Mouse (Mus musculus): ENCODE results near the gene Als2. TPM values are rescaled to one million over a fixed set of nuclear protein-coding genes. Genes with fewer than 3 reads are reported as not detected.

Als2 gene
- total RNA-seq, 2 experiments from 2014 or later = 17.4 to 19.3 TPM

DNA sequence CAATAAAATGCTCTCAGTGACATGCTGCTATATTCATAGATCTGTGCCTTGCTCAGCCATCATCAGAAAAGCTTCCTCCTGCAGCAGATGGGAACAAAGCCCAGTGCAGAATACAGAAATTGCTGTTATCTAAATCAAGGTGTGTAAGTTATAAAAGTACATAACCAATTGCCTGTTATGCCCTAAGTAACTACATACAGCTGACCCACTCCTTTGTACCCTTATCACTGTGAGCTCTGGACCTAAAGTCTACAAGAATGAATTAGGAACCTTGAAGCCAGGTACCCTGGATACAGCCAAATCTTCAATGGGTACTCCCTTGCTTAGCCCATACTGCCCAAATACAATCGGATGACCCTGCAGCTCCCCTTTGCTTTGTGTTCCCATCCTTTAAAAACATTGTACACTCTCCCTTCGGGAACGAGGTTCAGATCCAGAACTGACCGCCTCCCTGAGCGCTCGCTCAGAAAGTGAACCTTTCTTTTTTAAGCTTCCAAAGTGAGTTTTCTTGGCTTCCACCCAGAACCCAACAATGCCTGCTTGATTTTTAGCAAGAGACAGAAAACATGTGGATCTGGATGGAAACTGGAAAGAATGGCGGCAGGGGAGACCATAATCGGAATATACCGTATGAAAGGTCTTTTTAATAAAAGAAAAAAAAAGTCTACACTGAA is 70.7 kb downstream of the Als2 start:
- DNase-seq (ENCODE audit: low spot score) = no peak

DNA sequence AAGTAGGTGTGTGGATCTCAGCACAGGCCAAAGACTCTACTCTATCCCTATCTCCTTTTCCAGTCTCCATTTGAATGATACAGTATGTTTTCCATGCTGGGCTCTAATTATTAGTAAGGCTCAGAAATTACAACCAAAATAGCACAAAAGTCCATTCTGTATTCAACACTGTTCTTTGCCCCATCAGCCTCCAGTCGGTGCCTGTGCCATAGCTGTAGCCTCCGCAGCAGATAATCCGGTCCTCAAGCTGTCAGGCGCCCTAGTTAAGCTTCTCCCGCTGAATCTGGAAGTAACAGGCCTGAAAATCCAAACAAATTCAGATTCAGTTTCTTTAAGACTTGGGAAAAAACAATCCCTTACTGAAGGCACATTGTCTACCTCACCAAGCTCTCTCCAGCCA is 73.1 kb downstream of the Als2 start:
- no peak for DNase-seq (ENCODE audit: low spot score)

DNA sequence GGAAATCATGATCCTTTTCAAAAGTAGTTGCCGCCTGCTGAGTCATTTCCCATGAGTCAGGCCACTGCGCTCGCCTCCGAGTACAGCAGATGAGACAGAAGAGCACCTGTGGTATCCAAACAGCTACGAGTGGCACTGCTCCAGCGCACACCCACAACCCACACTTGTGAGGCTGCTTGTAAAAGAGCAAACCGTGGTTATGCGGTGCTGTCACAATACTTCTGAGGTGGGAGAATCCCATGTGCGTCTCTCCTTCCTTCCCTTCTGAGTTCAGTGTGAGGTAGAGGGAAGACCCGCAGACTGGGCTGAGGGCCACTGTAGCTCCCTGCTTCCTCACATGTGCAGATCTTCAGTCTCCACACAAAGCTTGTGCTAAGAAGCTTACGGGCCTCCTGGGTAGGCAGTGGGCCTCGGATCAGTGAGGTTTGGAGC is 74.0 kb downstream of the Als2 start, which contains the start of gene Mpp4:
TSS of gene Mpp4 (minus strand) at position 360 of the 432 bp plus-strand sequence.
- DNase-seq (ENCODE audit: low spot score) = no peak

DNA sequence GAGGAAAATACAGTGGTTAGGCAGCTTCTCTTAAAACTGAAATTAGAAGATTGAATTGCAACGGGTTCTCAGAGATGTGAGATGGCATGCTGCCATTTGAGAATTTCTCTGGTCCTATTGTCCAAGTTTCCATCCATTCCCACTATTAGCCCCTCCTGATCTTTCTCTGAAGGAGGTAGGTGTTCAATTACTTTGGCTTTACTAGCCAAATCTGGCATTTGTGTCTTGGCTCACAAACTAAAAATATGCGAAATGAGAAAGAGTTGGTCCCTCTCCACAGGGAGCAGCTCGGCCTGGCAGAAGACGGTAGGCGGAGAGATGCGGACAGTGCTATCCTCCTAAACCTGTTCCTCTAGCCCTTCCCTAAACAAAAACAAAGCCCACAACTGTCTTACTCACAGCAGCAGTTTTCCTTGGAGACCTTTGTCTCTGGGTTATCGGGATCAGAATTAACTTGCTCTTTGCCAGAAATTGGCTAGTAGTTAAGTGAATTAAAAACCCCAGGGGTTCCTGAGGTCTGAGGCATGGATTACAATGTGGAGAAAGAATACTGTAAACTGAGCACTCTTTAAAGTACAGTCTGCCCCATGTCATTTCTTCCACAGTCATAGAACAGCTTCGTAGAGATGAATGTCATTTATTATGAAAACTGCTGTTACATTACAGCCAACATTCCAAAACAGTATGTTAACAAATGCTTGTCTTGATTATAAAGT is 74.6 kb downstream of the Als2 start:
- DNase-seq (ENCODE audit: low spot score) = no peak

DNA sequence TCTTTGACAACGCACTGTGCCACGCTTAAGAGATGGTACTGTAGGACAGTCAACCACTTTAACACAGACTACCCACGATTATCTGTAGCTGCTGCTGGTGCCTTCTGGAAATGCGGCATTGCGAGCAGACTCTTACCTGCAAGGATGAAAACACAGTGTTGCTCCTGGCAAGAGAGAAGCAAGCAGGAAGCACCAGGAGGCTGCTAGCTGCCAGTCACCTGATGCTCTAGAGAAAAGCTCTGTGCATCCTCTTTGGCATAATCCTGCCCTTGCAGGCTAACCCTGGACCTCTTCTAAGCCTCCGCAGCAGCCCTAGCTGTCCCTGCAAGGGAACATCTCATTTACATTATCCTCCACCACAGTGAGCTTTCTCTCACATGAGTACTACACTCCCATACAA is 75.6 kb downstream of the Als2 start:
- no peak for DNase-seq (ENCODE audit: low spot score)

DNA sequence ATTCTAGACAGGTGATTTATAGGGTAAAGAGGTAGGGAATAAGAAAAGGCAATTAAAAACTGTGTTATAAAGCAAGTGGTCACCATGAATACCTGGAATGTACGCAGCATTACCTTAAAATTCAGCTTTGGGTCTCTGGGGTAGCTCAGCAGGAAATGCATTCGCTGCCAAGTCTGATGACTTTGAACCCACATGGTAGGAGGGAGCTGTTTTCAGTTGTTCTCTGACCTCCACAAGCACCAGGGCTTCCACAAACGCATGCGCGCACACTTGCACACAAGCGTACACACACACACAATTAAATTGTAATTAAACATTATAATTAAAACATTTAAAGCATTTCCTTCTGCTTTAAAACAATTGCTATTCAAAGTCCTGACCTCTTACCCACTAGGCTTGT is 76.2 kb downstream of the Als2 start:
- no peak for DNase-seq (ENCODE audit: low spot score)

DNA sequence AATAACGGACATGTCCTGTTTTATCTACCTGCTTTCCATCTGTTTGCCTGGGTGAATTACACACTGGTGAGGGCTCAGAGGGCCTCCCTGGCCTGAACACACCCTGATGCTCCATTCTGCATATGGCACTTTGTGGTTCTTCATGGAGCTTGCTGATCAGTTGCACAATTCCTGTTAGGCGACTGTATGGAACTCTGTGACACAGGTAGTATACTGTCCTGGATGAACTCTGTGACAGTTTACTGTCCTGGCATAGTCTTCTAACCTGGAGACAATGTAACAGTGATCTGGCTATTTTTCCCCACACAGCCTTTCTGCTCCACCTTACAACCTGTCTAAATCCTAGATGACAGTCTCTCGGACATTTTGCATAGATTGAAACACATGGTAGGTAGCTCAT is 77.9 kb downstream of the Als2 start:
- no peak for DNase-seq (ENCODE audit: low spot score)

DNA sequence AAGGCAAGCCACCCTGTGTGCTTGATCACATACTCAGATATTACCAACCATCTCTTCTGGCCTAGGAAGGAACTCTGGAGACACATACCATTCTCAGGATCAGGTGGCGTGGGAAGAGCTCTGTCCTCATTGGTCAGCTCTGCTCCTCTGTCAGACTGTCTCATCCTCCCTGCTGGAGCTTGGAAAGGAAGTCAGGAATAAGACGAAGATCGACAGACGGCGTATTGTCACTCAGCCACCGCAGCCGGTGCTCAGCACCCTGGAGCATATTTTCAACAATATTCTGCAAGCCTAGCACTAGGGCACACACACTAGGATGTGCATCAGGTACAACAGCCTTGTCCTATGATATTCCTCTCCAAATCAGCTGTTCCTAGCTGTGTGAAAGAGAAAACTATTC is 78.5 kb downstream of the Als2 start:
- DNase-seq (ENCODE audit: low spot score) = no peak

DNA sequence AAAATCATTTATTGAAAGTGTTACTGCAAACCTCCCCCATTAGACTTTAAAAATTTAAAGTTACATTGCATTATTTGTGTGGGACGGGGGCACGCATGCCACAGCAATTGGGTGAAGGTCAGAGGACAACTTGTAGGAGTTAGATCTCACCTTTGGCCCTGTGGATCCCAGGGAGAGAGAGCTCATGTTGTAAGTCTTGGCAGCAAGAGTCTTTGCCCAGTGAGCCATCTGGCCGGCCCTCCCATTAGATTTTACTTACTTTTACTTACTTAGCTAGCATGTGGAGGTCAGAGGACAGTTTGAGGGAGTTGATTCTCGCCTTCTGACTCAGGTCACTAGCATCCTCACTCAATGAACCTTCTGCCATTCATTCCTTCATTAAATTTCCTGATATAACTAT is 79.2 kb downstream of the Als2 start:
- no peak for DNase-seq (ENCODE audit: low spot score)

DNA sequence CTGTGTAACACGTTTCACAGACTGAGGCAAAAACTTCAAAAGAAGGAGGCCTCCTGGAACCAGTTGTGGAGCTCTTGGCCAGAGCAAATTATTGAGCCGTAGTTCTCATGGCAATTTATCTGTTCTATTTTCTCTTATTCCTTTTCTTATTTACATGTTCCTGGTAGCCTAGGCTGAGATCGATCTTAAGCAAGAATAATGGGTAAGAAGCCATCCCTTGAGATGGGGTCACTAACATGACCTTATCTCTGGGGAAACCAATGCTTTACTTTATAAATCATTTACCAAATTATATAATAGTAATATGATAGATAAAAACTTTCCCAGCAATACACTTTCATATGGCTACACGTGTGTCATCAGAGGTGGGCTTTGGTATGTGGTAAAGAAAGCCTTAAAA is 84.7 kb downstream of the Als2 start:
- no peak for DNase-seq (ENCODE audit: low spot score)

DNA sequence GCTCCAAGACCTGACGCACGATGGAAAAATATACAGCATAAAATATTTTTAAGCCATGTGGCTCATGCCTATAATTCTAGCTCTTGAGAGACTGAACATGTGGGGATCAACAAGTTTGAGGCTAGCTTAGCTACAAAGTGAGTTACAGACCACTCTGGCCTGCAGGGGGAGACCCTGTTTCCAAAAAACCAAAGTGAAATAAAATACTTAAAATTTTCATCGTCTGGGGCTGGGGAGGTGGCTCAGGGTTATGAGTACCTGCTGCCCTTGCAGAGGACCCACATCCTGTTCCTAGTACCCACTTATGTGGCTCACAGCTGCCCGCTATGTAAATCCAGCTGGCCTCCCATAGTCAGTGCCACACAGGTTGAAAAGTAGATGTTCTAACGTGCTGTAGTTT is 86.5 kb downstream of the Als2 start:
- no peak for DNase-seq (ENCODE audit: low spot score)

DNA sequence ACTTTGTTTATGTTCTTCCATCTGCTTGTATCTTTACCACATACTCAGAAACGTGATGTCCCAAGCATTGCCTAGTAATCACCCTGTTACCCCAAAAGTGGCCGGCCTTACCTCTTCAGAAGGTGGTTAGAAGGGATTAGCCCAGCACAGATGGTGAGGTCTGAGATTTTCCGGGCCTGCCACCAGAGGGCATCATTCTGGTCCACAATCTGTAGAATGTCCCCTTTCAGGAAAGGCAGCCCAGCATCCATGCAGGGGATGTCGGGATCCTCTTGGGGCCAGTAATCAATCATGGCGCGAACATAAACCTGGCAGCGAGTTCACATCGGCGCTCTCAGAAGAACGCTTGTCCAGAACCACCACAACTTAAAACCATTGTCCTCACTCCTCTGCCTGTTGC is 92.5 kb downstream of the Als2 start:
- peak; percentile 9 for DNase-seq (ENCODE audit: low spot score)

DNA sequence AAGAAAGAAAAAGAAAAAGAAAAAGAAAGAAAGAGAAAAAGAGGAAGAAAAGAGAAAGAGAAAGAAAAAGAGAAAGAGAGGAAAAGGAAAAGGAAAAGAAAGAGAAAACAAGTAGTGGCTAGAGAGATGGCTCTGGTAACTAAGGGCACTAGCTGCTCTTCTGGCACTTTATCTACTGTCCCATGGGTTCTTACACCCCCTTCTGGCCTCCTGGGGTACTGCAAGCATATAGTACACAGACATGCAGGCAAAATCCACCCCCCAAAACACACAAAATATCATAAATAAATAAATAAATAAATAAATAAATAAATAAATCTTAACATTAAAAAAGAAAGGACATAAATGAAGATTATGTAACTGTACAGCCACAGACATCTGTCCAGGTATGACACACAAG is 94.2 kb downstream of the Als2 start:
- peak; percentile 55 for DNase-seq (ENCODE audit: low spot score)

DNA sequence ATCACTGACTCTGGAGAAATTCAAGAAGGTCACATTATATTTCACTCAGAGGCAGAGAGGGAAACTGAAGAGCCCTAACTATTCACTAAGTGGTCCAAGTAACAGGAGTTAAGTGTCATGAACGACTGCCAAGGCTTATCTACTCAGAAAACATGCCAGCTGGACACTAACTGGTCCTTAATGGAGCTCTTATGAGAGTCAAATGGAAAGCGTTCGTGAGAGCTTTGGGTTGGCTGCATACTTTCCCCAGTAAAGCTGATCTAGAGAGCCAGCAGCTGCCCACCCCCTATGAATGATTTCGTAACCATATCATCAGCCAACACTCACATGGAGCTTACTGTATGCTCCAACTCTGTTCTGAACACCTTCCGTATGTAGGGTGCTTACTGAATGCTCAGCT is 102.6 kb downstream of the Als2 start:
- DNase-seq (ENCODE audit: low spot score) = no peak

DNA sequence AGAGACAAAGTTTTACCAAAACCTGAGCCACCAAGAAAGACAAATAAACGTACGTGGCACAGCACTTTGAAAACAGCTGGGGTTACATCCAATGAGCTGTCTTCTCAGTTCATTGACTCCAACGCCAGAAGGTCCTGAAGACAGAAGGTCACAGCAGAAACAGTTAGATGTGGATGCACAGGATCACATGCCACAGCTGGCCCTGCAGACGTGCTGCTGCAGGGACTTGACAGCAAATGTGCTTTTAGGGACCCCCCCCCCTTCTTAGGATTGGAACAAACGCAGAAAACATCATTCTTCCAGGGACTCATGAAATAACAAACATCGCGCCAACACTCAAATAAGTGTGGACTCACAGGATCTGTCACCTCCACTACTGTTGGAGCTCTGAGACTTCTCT is 108.2 kb downstream of the Als2 start:
- no peak for DNase-seq (ENCODE audit: low spot score)

DNA sequence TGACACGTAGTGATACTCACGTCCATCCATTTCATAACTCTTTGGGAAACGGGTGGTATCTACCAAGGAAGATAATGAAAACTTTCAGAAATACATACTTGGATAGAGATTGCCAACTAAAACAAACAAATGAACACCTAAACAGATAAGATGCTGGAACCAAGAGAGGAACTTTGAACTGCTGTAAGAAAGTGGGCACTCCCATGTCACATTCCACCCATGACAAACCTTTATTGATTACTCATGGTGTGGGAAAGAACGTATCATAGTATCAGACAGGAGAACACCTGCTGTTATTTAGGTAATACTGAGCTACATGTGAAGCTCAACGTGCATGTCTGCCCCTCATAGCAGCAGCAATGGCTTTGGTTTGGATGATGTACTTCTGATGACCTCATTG is 111.5 kb downstream of the Als2 start:
- DNase-seq (ENCODE audit: low spot score) = no peak

DNA sequence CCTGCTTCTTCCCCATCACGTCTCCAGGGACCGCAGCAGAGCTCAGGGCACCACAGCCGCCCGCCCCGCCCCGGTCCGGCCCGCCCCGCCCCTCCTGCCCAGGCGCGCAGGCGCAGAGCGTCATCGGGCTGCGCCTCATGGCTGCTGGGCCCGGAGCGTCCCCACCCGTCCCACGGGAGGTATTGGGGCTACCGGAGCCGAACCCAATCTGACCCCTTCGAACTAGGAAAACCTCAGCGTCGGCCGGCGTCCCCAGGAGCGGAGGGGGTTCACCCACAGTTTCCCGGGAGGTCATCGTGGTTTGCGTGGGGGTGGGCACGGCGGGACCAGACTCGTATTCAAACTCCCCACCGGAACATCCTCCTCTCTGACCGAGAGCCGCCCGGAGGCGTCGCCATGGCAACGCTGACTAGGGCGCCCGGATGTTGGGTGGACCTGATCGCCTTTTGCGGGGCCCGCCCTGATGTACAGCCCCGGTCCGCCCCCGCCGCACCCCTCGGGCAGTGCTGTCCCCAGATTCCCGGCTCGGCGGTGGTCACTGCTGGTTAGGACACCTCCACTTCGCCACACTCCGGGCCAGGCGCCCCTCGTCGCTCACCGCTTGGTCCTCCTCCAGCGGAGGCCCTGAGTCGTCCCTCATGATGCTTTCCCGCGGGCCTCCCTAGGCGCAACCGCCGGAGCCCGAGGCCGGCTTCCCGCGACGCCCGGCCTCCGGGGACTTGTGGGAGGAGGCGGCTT is 117.1 kb downstream of the Als2 start, which contains the start of gene Tmem237:
TSS of gene Tmem237 (minus strand) at position 689 of the 738 bp plus-strand sequence.
- DNase-seq (ENCODE audit: low spot score) = peak; percentile 86

Other genes starting within 250 kb of the Als2 start
- not detected for gene C2cd6, start 142.3 kb downstream of the Als2 start, total RNA-seq (2021)
- 1 to 10 TPM; 3.2 to 4.4 TPM for gene Tmem237, start 116.8 kb downstream of the Als2 start, total RNA-seq (2021)
- gene Mpp4, start 73.8 kb downstream of the Als2 start, total RNA-seq (2021) = under 1 TPM; 0.09 to 0.14 TPM
- gene Cdk15, start 19.7 kb upstream of the Als2 start, total RNA-seq (2021) = under 1 TPM; 0.14 TPM
- 10 to 100 TPM; 25.9 to 52.4 TPM for gene Fzd7, start 245.2 kb upstream of the Als2 start, total RNA-seq (2021)